Mouse (Mus musculus): Measurements from ENCODE around the gene Syt17.

The Syt17 gene

DNA sequence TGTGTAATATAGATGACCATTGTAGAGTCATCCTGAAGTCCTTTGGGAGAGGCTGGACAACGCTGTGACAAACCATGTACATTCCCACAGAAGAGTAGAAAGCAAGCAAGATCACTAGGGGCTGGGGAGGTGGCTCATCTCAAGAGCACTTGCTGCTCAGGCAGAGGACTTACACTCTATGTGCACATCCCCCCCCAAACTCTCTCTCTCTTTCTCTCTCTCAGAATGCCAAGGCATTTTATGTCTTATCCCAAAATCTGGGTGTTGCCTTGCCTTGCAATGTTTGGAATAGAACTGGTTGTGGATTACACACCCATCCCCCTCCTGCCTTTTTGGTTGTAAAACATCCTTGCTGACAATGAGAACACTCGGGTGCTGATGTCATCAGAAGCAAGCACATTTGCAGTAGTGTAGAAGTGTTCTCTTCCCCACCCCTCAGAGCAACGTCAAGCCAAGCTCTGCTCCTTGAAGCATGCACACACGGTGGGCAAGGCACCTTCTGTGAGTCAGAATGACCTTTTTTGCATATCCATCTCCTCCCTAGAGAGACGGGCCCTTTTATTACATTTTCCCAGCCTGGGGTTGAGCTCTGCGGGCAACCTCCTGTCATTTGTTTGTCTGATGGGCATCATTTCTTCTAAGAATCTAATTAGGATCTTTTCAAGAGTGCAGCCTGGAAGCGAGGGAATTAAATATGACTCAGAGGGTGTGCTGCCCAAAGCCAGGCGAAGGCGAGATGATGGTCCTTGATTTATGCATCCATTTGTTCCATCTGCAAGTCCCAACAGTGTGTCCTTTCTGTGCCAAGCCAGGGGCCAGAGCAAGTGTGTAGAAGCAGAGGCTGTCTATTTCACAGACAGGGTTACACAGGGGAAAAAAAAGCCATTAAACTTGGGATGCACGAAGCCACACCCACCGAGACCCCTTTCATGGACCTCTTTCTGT, 15.1 kb upstream of the Syt17 start:
- DNase-seq (ENCODE audit: low read depth): no peak

DNA sequence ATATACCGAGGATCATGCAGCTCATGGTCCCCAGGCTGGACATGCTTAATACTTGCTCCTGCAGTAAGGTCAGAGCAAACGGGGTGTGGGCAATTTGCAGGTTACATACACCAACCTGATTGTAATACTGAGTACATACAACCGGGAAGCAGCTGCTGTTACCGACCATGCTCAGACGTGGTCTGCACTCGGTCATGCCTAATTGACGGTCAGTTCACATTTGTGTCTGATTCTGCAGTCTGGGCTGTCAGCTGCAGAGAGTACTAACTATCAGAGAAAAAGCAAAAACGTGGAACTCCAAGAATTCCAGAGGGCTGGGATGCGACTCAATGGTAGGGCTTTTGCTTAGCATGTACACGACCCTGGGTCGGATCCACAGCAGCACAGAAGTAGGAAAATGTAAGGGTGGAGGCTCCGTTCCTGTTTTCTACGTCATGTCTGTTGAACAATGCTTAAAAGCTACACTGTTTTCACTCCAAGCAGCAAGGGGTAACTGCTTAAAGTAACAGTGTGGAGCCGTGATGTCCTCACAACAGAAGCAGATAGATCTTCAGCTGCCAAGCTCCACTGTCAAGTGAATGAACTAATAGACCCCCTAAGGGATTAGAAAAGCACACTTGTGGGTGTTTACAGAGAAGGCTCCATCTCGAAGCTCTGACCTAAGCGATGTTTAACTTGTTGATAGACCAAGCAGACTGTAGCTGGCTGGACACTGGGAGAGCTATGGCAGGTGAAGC, 13.5 kb upstream of the Syt17 start:
- no peak for DNase-seq (ENCODE audit: low read depth)

DNA sequence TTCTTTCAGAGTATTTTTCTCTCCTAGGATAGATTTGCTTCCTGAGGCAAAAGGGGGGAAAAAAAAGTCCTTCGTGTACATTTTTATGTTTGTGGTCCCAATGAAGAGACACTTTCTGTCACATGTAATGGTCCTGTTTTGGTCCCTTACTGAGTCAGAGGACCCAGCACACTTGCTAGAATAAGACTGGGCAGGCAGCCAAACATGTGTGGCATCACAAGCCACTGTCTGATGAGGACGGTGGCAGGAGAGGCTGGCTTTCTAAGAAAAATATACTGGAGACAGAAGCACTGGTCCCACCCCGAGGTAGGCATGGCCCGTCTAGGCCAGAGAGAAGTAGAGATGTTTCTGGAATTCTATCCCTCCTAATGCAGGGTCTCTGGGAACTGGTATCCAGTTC, 5.7 kb upstream of the Syt17 start:
- no peak for DNase-seq (ENCODE audit: low read depth)

DNA sequence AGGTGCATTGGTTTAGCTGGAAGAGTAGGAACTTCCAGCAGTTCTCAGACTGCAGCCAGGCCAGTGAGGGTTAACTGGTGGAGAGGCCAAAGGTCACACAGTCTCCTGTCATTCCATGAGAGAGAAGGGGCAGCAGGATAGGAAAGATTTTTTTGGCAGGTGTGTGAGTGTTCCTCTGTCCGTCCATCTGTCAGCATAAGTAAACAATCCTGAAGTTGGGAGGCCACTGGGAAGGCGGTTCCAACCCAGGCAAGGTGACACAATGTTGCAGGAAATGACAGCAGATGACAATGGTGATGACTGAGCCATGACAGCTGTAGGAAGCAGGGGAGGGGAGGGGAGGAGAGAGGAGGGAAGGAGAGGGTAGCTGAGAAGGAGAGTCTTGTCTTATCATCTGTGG, 4.9 kb upstream of the Syt17 start:
- no peak for DNase-seq (ENCODE audit: low read depth)

DNA sequence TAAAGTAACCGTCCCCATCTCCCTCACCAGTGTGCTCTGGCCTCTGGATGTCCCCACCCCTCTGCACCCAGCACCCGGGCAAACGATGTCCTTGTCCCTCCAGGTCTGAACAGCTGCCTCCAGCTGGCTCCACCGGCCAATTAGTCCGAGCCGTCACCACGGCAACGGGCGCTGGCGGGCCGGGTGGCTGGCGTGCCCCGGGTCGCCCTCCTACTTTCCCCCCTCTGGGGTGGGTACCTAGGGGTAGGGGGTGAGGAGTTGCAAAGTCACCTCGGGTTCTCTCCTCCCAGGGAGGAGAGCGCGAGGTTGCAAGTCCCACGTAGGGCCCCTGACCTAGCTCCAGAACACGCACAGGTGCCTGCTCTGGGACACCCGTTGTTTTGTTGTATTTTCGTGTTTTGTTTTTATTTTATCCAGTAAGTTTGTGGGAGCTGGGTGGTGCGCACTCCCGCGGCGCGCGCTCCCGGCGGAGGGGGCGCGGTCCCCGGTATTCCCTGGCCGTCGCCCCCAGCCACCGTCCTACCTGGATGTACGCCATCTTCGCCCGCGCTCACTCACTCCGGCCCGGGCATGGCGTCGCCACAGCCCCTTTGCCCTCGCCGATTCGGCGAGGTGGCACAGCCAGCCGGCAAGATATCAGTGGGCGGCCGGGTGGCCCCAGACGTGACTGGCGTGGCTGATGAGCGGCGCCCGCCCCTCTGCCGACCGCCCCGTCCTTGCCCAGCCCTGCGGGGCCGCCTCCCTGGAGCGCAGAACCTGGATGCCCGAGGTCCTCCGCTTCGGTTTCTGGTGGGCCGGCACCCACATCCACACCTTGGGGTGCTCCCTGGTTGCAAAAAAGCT, 510 bp downstream of the Syt17 start:
- no peak for DNase-seq (ENCODE audit: low read depth)

DNA sequence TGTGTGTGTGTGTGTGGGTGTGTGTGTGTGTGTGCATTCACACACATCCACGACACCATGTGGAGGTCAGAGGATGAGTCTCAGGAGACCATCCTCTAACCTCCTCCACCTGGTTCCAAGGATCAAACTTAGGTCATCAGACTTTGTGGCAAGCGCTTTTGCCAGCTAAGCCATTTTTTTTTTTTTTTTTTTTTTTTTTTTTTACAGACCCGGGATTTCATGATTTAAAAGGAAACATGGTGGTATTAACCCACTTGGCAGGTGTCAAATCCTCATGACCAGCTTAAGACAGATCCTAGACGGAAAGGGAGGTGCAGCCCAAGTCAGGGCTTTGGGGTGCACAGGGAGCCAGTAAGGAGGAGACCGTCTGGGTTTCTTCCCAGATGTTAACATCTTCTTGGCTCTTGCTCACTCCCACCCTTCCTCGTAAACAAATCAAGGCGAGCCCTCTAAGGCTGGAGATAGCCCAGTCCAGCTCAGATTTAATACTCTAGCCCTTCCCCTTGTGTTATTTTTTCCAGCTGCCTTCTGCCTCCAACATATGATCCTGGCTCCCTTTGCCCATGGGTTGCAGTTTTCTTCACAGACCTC, 4.0 kb downstream of the Syt17 start:
- DNase-seq (ENCODE audit: low read depth): no peak

DNA sequence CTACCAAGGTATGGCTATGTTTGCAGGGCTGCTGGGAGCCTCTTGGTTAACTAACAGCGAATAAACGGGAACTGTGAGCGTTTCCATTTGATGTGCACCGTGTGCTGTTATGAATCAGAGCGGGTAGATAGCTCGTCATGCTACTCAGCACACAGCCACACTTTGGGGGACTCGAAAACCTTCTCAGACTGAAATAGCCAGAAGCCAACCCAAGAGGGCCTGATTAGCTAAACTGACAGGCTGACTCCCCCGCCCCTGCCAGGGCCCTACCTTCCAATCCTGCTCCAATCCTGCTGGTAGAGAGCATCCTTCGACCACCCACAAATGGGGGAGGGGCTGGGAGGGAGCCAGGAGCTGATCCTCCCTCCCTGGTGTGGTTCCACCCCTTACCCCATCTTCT, 4.7 kb downstream of the Syt17 start:
- DNase-seq (ENCODE audit: low read depth): no peak

DNA sequence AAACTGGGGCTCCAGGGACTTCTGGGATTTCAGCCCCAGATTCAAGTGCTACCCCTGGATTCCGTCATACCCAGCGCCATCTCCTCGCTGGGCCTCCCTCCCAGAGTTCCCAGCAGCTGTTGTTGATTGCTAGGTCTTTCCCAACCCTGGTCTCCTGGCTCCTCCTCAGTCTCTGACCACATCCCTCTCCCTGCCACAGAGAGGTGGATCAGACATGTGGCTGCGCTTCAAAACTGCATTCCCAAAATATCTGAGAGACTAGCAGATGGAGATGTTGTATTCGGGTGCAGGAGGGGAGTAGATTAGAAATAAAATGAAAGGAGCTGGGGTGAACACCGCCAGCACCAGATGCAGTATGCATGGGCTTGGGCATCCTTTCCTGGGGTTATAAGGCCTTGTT, 6.5 kb downstream of the Syt17 start:
- DNase-seq (ENCODE audit: low read depth): no peak

DNA sequence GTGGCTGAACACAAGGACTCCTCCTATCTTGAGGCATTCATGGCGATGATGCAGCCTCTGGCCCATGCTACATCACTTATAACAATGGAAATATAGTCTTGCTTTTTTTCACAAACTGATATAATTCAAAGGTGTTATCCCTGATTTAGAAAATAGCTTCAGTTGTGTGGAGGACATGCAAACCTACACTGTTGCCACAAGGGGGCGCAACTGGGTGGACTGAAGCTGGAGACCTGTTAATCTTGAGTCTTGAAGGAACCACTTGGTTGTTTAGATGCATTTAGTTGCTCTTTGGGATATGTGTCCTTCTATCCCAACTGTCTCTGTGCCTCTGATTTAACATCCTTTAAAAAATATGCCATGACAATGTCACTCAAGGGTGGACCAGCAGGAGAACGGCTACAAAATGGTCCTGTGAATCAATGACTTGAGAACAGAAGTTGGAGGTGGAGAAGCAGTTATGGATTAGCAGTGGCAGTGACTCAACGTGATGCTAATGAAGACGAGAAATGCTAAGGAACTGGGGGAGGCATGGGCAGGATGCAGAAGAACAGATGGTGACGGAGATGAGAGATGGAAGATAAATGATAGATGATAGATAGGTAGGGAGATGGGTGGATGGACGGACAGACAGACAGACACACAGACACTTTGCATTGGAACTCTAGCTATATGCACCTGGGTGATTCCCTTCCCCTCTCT, 10.8 kb downstream of the Syt17 start:
- DNase-seq (ENCODE audit: low read depth): peak; percentile 62

DNA sequence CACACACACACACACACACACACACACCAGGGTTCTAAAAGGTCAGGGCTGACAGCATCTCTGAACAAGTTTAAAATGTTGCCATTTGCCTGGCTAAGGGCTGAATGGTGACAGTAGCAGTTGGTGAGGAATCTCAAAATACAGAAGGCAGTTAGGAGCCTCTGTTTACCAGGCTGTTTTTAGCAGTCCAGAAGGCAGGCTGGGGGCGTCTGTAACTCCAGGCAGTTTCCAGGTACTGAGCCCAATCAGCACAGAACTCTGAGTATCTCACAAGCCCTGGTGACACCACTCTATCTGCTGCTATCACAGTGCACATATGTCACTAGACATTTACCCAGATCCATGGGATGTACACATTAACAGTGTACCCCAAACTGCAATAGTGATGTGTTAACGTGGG, 19.1 kb downstream of the Syt17 start:
- no peak for DNase-seq (ENCODE audit: low read depth)

DNA sequence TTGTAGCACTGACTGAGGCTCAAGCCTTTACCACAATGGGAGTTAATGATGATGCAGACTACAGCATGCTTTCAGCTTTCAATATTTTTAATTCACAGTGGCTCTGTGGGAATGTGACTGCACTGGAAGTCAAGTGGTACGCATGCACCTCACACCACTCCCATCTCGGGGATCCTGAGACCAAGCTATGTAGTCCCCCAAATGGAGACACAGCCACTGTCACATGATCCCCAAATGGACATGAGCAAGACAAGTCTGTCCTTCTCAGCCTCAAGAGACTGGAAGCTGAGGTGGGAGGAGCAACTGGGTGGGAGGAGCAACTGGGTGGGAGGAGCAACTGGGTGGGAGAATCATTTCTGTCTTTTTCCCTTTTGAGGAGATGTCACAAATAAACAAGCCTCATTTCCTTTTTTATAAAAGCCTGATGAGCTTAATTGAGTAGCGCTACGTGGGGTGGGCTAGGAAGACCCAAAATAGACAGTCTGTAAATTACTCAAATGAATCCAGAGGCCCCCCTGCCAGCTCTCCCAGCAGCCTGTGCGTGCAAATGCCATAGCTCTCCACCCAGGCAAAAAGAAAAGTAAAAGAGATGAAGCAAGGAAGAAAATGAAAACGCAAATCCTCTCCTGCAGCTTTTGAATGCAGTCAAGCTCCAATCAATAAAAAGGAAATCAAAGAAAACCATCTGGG, 28.4 kb downstream of the Syt17 start:
- no peak for DNase-seq (ENCODE audit: low read depth)

DNA sequence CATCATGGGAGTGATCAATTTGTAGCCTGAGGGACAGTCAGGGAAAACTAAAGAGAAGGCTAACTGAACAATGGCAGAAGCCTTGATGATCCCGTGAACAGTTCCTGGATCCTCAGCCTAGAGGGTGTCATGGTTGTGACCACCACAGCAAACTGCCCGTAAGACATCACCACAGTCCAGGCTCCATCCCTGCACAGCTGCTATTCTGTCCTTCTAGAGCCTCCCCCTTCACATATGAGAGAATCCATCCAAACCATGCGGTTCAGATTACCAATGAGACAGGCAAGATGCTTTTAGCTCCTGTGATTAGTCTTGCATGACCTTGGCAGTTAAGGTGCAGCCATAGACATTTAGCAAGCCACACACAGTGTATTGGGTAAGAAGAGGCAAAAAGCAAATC, 33.8 kb downstream of the Syt17 start:
- DNase-seq (ENCODE audit: low read depth): no peak

DNA sequence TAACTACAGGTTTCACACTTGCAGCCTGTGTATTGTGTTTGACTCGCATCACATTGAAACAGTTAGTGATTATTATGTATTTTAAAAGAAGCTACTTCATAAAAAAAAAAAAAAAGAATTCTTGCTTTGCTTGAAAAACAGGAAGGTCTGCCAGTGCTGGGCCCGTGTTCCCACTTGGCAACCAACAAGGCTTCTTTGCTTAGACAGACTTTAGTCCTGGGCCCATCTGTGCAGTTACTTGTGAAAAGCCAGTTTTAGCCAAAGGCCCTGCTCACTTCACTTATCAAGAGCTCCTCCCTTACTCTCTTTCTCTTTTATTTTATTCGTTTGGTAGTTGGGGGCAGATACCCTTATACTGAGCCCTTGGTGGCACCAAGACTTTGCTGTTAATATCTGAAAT, 36.1 kb downstream of the Syt17 start:
- no peak for DNase-seq (ENCODE audit: low read depth)

DNA sequence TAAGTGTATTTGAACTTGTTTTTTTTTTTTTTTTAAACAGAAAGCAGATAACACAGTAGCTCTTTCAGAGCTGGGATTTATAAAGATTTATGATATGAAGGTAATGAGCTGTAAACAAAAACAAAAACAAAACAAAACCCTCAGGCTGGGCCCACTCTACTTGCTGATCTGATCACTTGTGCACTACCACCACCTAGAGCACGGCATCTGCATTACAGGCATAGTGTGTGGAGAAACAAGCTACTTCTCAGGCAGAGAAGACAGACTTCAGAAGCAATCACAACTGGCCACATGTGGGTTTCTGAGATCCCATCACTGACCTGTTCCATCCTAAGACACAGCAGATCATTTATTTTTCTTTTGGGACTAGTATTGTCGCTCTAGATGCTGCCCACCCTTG, 38.6 kb downstream of the Syt17 start:
- peak; percentile 43 for DNase-seq (ENCODE audit: low read depth)

DNA sequence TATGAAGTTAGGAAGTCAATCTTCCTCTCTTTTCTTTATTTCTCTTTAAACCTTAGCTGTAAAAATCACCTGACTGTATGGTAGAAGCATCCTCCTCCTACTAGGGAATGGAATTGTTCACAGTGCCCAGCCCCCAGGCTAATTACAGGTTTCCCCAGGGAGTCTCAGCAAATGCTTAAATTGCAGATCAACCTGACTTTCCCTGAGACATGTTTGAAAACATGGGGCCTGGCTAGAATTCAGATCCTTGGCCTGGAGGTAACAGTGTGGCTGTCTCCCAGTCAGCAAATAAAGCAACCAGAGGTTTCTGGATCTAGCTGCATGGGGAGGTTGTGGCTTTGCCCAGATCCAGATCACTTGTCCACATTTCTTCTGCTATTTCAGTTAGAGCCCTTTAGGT, 42.8 kb downstream of the Syt17 start:
- no peak for DNase-seq (ENCODE audit: low read depth)

DNA sequence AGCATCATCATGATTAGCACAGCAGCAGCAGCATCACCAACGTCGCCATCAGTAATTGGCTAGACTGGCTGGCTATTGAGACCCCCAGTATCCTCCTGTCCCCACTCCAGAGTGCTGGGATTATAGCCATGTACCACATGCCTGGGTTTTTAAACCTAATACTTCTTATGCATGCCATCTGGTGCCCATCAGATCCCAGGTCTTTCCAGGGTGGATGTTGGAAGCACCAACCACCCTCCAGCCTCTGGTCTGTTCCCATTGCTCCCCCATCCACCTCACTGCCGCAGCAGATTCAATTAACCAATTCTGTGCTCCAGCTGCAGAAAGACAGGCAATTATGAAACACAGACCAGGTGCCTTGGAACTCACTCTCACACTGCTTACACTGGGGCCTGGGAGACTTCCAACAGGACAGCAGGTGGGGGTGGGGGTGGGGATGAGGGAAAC, 45.4 kb downstream of the Syt17 start:
- DNase-seq (ENCODE audit: low read depth): no peak

DNA sequence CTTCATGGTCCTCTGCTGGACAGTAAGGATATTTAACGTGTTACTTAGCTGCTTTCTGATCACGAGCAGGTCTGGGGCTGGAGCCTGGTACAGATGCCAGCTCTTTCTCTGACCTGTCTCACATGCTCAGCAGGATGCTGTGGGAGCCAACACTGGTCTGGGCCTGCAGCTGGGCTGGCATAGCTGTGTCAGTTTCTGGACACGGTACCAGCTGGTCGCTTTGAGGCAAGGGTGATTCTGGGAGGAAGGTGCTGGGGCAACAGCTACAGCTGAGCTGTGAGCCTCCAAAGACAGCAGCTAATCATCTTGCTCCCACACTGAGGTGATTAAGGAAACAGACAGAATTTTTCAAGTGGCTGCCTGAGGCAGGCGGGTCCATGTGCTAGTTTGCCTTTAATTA, 46.1 kb downstream of the Syt17 start:
- DNase-seq (ENCODE audit: low read depth): no peak

DNA sequence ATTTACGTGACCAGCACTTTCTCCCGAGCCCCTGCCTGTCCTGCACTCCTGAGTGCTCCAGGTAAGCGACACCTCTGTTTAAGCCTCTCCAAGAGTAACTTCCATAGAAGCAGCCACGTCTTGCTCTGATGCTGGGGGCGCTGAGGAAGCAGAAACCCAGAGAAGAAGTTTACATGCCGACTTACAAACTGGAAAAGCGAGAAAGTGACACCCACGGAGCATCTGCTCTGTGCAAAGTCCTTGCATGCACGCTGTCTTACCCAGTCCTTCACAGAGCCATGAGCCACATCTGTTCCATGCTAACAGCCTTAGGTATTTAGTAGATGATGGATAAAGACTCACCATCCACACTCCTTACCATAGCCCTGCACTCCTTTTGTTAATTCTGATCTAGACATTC, 48.3 kb downstream of the Syt17 start:
- no peak for DNase-seq (ENCODE audit: low read depth)

DNA sequence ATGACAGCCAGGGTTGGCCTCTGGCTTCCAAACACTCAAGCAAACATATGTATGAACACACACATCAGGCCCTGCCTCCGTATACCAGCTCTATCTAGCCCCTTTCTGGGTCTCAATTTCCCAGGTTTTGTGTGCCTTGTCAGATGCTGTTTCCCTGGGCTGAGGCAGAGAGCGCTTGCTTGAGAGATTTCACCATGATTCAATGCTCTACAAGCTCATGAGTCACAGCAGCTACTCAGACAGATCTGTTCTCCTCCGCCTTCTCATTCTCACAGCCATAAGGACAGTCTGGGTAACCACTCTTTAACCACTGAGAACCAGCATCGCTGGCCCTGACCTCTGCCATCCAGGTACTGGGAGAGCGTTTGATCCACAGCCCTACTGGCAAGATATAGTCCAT, 57.3 kb downstream of the Syt17 start:
- DNase-seq (ENCODE audit: low read depth): no peak

DNA sequence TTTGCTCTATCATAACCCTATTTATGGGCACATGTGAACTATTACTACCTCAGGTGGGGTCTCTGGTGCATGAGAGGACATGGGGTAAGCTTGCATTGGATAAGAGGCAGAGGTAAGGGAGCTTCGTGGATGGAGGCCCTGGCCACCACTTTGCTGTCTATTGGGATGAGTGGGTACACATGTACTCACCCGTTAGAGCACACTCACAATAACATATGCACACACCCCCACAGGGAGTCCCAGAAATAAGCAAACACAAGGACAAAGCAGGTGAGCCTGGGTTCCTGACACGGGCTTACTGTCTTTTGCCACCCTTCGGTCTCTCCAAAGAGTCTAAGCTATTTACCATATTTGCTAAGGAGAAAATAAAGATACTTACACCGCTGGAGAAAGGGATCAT, 67.0 kb downstream of the Syt17 start:
- DNase-seq (ENCODE audit: low read depth): no peak

DNA sequence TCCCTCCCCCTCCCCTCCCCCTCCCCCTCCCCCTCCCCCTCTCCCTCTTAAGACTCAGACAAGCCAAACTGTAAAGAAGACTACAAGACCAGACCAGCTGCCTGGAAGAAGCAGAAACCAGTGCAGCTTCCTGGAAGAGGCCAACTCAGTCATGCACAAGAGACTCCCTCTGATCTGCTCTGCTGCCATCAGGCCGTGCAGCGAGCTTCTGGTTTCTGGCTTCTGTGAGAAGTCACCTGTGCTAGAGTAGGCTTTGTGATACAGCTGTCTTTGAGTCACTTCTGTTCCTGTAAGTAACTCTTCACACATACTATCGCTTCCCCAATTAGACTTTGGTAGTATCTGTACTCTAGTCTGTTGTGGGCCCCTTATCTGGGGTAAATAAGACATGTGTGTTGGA, 68.0 kb downstream of the Syt17 start:
- no peak for DNase-seq (ENCODE audit: low read depth)

Data from induced T-regulatory cell, adult 2 months (primary cell).